Mouse (Mus musculus) stomach, postnatal 0 days (tissue): Measurements from ENCODE around the gene Cdhr3. TPM values are rescaled to one million over a fixed set of nuclear protein-coding genes. Genes with fewer than 3 reads are reported as not detected.
"Not testable (repeated sequence)": the region's sequence is repeated elsewhere in the genome, so short reads cannot be mapped to it uniquely, and the experiment has no call there.

Experiments
- ATAC-seq: fragments of 200-750 bp; cut with Nextera tagmentation; 2 replicates; pipeline ENCODE4 v1.8.0; 2017; ENCODE audit not compliant: low FRiP score, low TSS enrichment
- DNase-seq: peaks from one replicate; pipeline ENCODE4 v3.0.0-alpha.2; 2016; ENCODE audit warnings: low spot score
- H3K27ac ChIP-seq: fragments of 300-500 bp; sonication (generic); replicated peaks from 2 replicates; pipeline ENCODE4 v1.5.1; 2014; ENCODE audit warnings: mild to moderate bottlenecking, control low read depth
- H3K27me3 ChIP-seq: fragments of 300-500 bp; sonication (generic); 2 replicates; pipeline ENCODE4 v1.6.1; 2014; ENCODE audit warnings: low read length; ENCODE audit not compliant: control insufficient read depth, insufficient read depth
- H3K36me3 ChIP-seq: fragments of 300-500 bp; sonication (generic); 2 replicates; pipeline ENCODE4 v1.6.1; 2014; ENCODE audit warnings: low read length, mixed read lengths; ENCODE audit not compliant: control insufficient read depth, insufficient read depth
- H3K4me1 ChIP-seq: fragments of 300-500 bp; sonication (generic); replicated peaks from 2 replicates; pipeline ENCODE4 v1.6.1; 2014; ENCODE audit warnings: antibody characterized with exemption; ENCODE audit not compliant: control insufficient read depth, insufficient read depth
- H3K4me2 ChIP-seq: fragments of 300-500 bp; sonication (generic); replicated peaks from 2 replicates; pipeline ENCODE4 v1.6.1; 2014; ENCODE audit warnings: low read depth, mild to moderate bottlenecking, control low read depth, moderate library complexity
- H3K4me3 ChIP-seq: fragments of 300-500 bp; sonication (generic); 2 replicates; pipeline ENCODE4 v1.5.1; 2014; ENCODE audit warnings: low read depth, low read length, control low read depth
- H3K9ac ChIP-seq: fragments of 300-500 bp; sonication (generic); 2 replicates; pipeline ENCODE4 v1.6.1; 2014; ENCODE audit warnings: mild to moderate bottlenecking, low read length, control low read depth, mixed read lengths
- H3K9me3 ChIP-seq: fragments of 300-500 bp; sonication (generic); 2 replicates; pipeline ENCODE4 v1.6.1; 2016; ENCODE audit warnings: low read length; ENCODE audit not compliant: control insufficient read depth
- CTCF ChIP-seq: IDR thresholded peaks from 2 replicates; pipeline ENCODE4 v1.5.1; 2016; ENCODE audit warnings: antibody characterized with exemption, low read depth, mild to moderate bottlenecking, moderate library complexity
- EP300 ChIP-seq: optimal IDR thresholded peaks from 2 replicates; pipeline ENCODE3; 2016; ENCODE audit warnings: antibody characterized with exemption
- WGBS: fragments of 180-500 bp; shearing (Covaris S2); extraction: QIAGEN DNeasy Blood & Tissue Kit; methylation state at CpG from one replicate; pipeline ENCODE4 v1.1.7; 2014; 5-methylcytosine and 5-hydroxymethylcytosine counted together
- polyA plus RNA-seq: library from polyadenylated mRNA; unstranded; fragments of >200 nt; fragmentation: Nextera tagmentation; extraction: Ambion mirVana; gene quantifications from 2 replicates; pipeline ENCODE4 v1.2.1, GENCODE M21; 2015

Gene Cdhr3
- polyA plus RNA-seq, 1 experiment from 2014 or later = 0.05 TPM

DNA sequence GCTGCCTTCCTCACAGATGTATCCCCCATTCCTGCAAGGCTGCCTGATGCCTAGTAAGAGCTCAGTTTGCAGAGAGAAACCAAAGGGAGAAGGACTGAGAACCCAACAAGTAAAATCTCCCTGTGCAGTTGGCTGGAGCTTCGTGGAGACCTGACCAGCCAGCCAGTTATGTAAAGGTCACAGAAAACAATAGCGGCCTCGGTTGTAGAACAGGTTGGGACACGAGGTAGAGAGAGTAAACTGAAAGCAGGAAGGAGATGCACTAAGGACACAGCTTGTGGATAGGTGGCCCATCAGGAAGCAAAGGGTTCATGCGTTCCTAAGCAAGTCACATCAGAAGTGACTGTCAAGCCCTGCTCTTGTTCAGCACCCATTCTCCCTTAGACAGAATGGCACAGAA lies 86.8 kb downstream of the Cdhr3 start:
- WGBS = 49% methylated on average over 5 of the region's 5 CpGs
- Histone ChIP-seq H3K27ac (no peak overlapping the region), H3K36me3 (no peaks in the 10 kb centered on the region), H3K4me1 (peaks cover 5% of the 10 kb centered on the region; the same call in 1 of the 2 replicates), H3K4me3 (no peak overlapping the region), H3K27me3 (no peaks in the 10 kb centered on the region), H3K4me2 (no peak overlapping the region), H3K9me3 (no peaks in the 10 kb centered on the region), H3K9ac (no peak overlapping the region)
- TF ChIP-seq CTCF (no peak), EP300 (no peak)
- no peak for ATAC-seq
- DNase-seq = peak; percentile 32

DNA sequence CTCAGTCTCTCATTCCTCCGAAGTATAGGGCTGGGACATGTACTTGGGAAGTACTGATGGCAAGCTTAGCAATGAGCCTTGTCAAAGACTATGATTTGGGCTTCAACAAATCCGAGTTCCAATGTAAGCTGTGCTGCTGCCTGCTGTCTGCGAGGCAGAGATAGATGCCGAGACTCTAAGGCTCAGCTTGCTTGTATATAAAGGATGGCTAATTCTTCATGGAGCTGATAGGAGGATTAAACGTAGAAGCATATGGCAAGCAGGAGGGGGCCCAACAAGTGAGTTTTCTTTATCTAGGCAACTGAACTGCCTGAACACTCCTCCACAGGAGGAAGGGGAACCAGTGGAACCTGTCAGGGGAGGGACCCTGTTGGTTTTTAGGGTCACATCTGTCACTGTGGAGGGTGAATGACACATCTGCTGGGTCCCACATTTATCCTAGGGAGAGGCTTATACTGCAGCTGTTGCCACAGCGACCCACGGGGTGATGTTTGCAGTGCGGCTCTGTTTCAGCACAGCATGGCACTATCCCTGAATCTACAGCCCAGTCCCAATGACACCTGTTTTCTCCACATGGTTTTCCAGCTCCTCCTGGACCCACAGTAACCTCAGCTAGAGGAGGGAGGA lies 89.2 kb downstream of the Cdhr3 start:
- no peaks in the 10 kb centered on the region for H3K36me3 ChIP-seq
- ATAC-seq = 0 out of 2 replicates have a peak, but pooled peaks have one; percentile 1
- 37% methylated on average over 8 of the region's 8 CpGs for WGBS
- TF ChIP-seq EP300 = no peak
- no peak for TF ChIP-seq CTCF
- no peak overlapping the region for H3K27ac ChIP-seq
- no peaks in the 10 kb centered on the region for H3K9me3 ChIP-seq
- H3K27me3 ChIP-seq = no peaks in the 10 kb centered on the region
- DNase-seq = no peak
- no peak overlapping the region for H3K4me3 ChIP-seq
- H3K4me2 ChIP-seq = no peak overlapping the region
- peaks cover 2% of the 10 kb centered on the region; the same call in 1 of the 2 replicates for H3K4me1 ChIP-seq
- H3K9ac ChIP-seq = no peak overlapping the region

DNA sequence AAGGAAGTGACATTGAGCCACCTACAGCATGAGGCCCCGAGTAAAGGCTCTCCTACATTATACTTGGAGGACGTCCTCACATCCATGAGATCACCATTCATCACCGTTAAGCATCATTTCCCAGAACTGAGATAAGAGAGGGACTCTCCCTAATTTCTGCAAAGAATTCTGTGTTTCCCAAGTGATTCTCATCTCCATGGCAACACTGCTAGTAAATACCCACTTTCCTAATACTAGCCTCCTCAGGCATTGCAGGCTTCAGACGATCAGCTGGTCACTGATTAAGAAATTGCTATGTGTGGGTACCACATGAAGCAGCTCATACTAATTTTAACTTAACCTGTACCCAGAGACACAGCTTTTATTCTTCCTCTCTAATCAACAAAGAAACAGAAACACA lies 92.3 kb downstream of the Cdhr3 start:
- Histone ChIP-seq H3K4me2 (no peak overlapping the region), H3K27ac (no peak overlapping the region), H3K4me1 (no peaks in the 10 kb centered on the region), H3K9me3 (no peaks in the 10 kb centered on the region), H3K4me3 (no peak overlapping the region), H3K36me3 (no peaks in the 10 kb centered on the region), H3K27me3 (no peaks in the 10 kb centered on the region), H3K9ac (no peak overlapping the region)
- TF ChIP-seq CTCF (no peak), EP300 (no peak)
- 57% methylated on average over 4 of the region's 4 CpGs for WGBS
- DNase-seq (peak; percentile 7), ATAC-seq (0 out of 2 replicates have a peak, but pooled peaks have one; percentile 24)

DNA sequence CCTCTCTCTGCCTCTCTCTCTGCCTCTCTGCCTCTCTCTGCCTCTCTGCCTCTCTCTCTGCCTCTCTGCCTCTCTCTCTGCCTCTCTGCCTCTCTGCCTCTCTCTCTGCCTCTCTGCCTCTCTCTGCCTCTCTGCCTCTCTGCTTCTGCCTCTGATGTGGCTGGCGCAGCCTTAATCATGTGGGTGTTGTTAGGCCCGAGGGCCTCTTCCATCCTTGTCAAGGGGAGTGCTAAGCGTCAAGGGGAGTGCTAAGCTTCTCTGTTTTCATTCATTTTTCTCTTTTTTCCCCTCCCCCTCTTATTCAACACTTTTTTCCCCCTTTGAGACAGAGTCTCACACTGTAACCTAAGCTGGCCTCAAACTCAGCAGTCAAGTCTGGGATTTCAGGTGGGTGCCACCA lies 92.9 kb downstream of the Cdhr3 start:
- not testable (repeated sequence) for ATAC-seq, H3K4me1 ChIP-seq, H3K4me3 ChIP-seq, H3K27me3 ChIP-seq, H3K4me2 ChIP-seq, H3K9me3 ChIP-seq, H3K9ac ChIP-seq, H3K36me3 ChIP-seq, H3K27ac ChIP-seq
- 41% methylated on average over 3 of the region's 3 CpGs for WGBS
- peak; percentile 9 for DNase-seq

DNA sequence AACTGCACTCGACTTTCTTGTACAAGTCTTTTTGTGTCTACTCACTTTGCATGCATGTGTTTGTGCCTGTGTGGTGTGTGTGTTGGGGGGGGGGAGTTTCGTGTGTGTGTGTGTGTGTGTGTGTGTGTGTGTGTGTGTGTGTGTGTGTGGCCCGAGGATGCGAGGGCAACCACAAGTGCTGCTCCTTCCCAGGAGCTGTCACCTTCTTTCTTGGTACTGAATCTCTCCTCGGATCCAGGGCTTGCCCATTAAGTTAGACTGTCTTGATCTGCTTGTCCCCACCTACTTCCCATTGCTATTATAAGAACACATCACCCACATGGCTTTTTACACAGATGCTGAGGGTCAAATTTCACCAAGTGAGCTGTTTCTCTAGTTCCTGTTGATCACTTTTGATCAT lies 93.9 kb downstream of the Cdhr3 start:
- no peak overlapping the region for H3K4me3 ChIP-seq
- H3K4me1 ChIP-seq = no peaks in the 10 kb centered on the region
- WGBS = 61% methylated on average over 5 of the region's 5 CpGs
- DNase-seq (no peak), ATAC-seq (no peak)
- H3K4me2 ChIP-seq = no peak overlapping the region
- H3K27me3 ChIP-seq = no peaks in the 10 kb centered on the region
- H3K9me3 ChIP-seq = no peaks in the 10 kb centered on the region
- no peak overlapping the region for H3K27ac ChIP-seq
- H3K36me3 ChIP-seq = no peaks in the 10 kb centered on the region
- no peak overlapping the region for H3K9ac ChIP-seq
- TF ChIP-seq CTCF (no peak), EP300 (no peak)

DNA sequence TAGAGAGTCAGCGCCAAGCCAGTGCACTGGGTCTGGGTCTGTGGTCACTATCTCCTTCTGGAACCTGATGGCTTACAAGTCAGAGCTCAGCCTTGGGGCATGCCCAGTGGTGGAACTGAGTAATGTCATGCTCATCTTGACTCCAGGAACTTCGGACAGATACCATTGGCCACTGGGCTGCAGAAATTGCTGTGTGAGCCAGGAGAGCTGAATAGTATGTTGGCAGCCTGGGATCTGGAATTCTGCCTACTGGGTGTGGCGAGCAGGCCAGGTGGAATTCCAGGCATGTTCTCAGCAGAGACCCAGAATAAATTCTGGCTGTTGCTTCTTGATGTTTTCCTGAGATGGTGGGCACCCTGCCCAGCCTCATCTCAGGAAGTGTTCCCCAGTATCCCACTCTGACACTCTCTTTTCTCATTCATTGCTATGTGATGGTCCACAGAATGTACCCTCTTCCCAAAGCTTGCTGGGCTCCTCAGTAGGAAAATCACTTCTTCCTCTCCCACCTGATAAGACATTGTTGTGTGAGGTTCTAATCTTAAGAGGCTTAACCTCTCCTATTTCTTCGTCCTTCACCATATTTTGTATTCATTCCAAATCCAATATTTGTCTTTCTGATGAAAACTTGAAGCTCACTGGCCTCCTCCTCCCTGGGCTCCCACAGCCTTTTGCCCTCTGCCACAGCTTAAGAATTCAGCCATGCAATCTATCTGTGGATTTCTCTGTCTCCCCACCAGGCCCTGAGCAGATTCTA lies 97.4 kb downstream of the Cdhr3 start:
- Histone ChIP-seq H3K4me2 (no peak overlapping the region), H3K4me3 (no peak overlapping the region), H3K36me3 (no peaks in the 10 kb centered on the region), H3K9me3 (no peaks in the 10 kb centered on the region), H3K27ac (no peak overlapping the region), H3K9ac (no peak overlapping the region), H3K4me1 (no peaks in the 10 kb centered on the region), H3K27me3 (no peaks in the 10 kb centered on the region)
- peak; percentile 60 for DNase-seq
- WGBS = 49% methylated on average over 4 of the region's 4 CpGs
- peak; percentile 57 for ATAC-seq
- TF ChIP-seq EP300 (no peak), CTCF (no peak)
